Mouse (Mus musculus) colon, adult 2 months (tissue): ENCODE measurements around the gene Olfr1305. TPM values are rescaled to one million over a fixed set of nuclear protein-coding genes. Genes with fewer than 3 reads are reported as not detected.

ENCODE experiments used
- polyA plus RNA-seq: library from polyadenylated mRNA; depleted of rRNA; stranded (reverse); fragments of >200 nt; gene quantifications from 2 replicates; pipeline ENCODE4 v1.2.3, GENCODE M21; 2012; rRNA removed

The Olfr1305 gene
- polyA plus RNA-seq: not detected in 2 replicates

DNA sequence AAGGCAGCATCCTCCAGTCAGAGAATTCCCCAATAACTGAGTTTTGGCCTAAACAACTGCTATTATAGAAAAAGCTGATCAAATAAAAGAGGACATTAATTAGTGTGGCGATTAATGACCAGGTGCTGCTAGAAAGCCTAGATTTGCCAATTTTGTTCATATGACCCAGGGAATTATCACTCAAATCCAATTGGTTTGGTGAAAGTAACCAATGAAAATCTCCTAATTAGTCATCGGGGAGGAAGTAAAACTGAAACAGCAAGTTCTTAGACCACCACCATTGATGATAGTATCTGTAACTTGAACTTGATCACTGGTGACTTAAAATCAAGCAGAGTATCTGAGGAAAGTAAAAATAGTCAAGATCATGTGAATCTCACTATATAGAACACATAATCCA, at the start of gene Olfr1305:
Gene Olfr1305, minus strand, starts transcription at position 101 of the 400 bp plus-strand sequence.

DNA sequence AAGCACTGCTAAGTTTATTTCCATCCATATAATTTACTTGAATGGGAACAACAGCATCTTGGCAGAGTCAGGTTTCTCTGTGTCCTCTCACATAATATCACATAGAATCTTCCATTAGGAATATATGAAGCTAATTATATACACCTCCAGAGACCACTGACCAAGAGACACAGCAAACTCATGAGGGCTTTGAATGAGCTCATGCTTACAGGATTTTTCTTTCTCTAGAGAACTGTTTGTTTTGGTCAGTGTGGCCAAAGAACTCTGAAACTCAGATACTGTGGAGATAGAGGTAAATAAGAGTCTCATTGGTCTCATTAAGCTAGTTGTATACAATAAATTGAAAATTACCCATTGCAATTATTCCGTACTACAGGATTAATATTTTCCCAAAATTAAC, 39.2 kb upstream of the Olfr1305 start, which contains the start of gene Olfr1306:
Gene Olfr1306, minus strand, starts transcription at position 101 of the 400 bp plus-strand sequence.

DNA sequence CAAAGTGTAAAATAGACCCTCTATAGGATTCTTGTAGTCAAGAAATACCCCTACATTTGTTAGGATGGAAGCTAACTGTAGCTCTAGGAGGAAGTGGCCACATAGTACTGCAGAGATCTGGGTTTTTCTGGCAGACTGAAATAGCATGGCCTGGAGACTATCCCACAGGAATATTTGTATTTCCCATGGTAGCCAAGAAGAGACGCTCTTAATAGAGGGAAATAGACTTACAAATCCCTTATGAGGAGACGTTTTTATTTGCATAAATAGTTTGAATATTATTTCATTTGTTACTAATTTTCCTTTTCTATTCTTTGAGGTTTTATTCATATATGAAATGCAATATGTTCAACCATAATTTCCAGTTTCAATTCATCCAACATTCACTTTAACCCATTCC, 56.7 kb downstream of the Olfr1305 start, which contains the start of gene Olfr1303:
Gene Olfr1303, minus strand, starts transcription at position 101 of the 400 bp plus-strand sequence.

Other genes starting within 250 kb of the Olfr1305 start
- gene Olfr1298, start 227.9 kb downstream of the Olfr1305 start, polyA plus RNA-seq: not detected in 2 replicates
- gene Olfr1299, start 215.7 kb downstream of the Olfr1305 start, polyA plus RNA-seq: not detected in 2 replicates
- gene Olfr1301, start 126.1 kb downstream of the Olfr1305 start, polyA plus RNA-seq: not detected in 2 replicates
- not detected in 2 replicates for gene Olfr1302, start 99.7 kb downstream of the Olfr1305 start, polyA plus RNA-seq
- gene Olfr1303, start 56.8 kb downstream of the Olfr1305 start, polyA plus RNA-seq: not detected in 2 replicates
- not detected in 2 replicates for gene Olfr1306, start 39.1 kb upstream of the Olfr1305 start, polyA plus RNA-seq
- not detected in 2 replicates for gene Olfr1307, start 72.3 kb upstream of the Olfr1305 start, polyA plus RNA-seq
- gene Olfr1308, start 87.8 kb upstream of the Olfr1305 start, polyA plus RNA-seq: not detected in 2 replicates
- gene Olfr1309, start 113.1 kb upstream of the Olfr1305 start, polyA plus RNA-seq: not detected in 2 replicates
- not detected in 2 replicates for gene Olfr1310, start 135.6 kb upstream of the Olfr1305 start, polyA plus RNA-seq
- gene Olfr1311, start 147.3 kb upstream of the Olfr1305 start, polyA plus RNA-seq: not detected in 2 replicates
- gene Olfr1312, start 173.1 kb upstream of the Olfr1305 start, polyA plus RNA-seq: not detected in 2 replicates
- gene Olfr1313, start 200.7 kb upstream of the Olfr1305 start, polyA plus RNA-seq: not detected in 2 replicates
- not detected in 2 replicates for gene Olfr1314, start 219.6 kb upstream of the Olfr1305 start, polyA plus RNA-seq
- not detected in 2 replicates for gene Olfr1315-ps1, start 238.3 kb upstream of the Olfr1305 start, polyA plus RNA-seq